Mouse (Mus musculus): ENCODE measurements around the gene Rapgef3.

The Rapgef3 gene

GRCm38 (mm10) chr15:97773108-97773507, 5.3 kb upstream of the Rapgef3 start:
- peak; percentile 45 for DNase-seq (ENCODE audit: low spot score)

- no peak for DNase-seq (ENCODE audit: low spot score)
These were observed 2.5 kb upstream of the Rapgef3 start for GRCm38 (mm10) chr15:97770280-97770679.

GRCm38 (mm10) chr15:97768192-97768591, 420 bp upstream of the Rapgef3 start:
- no peak for DNase-seq (ENCODE audit: low spot score)

- DNase-seq (ENCODE audit: low spot score) = no peak
These were observed 1.0 kb downstream of the Rapgef3 start for GRCm38 (mm10) chr15:97766594-97767279.

GRCm38 (mm10) chr15:97766194-97766593, 1.6 kb downstream of the Rapgef3 start:
- DNase-seq (ENCODE audit: low spot score) = no peak

- no peak for DNase-seq (ENCODE audit: low spot score)
These were observed 2.5 kb downstream of the Rapgef3 start for GRCm38 (mm10) chr15:97765090-97765794.

- DNase-seq (ENCODE audit: low spot score) = no peak
These were observed 3.2 kb downstream of the Rapgef3 start for GRCm38 (mm10) chr15:97764532-97764931.

- DNase-seq (ENCODE audit: low spot score) = no peak
These were observed 4.3 kb downstream of the Rapgef3 start for GRCm38 (mm10) chr15:97763256-97764049.

GRCm38 (mm10) chr15:97762733-97763132, 5.0 kb downstream of the Rapgef3 start:
- no peak for DNase-seq (ENCODE audit: low spot score)

GRCm38 (mm10) chr15:97761438-97761837, 6.3 kb downstream of the Rapgef3 start:
- no peak for DNase-seq (ENCODE audit: low spot score)

- no peak for DNase-seq (ENCODE audit: low spot score)
These were observed 6.8 kb downstream of the Rapgef3 start for GRCm38 (mm10) chr15:97760952-97761351.

GRCm38 (mm10) chr15:97760006-97760405, 7.8 kb downstream of the Rapgef3 start:
- DNase-seq (ENCODE audit: low spot score) = no peak

- no peak for DNase-seq (ENCODE audit: low spot score)
These were observed 12.4 kb downstream of the Rapgef3 start for GRCm38 (mm10) chr15:97755361-97755760.

- no peak for DNase-seq (ENCODE audit: low spot score)
These were observed 13.3 kb downstream of the Rapgef3 start for GRCm38 (mm10) chr15:97754476-97754875.

GRCm38 (mm10) chr15:97752491-97752890, 15.3 kb downstream of the Rapgef3 start:
- DNase-seq (ENCODE audit: low spot score) = no peak

- DNase-seq (ENCODE audit: low spot score) = no peak
These were observed 16.1 kb downstream of the Rapgef3 start for GRCm38 (mm10) chr15:97751676-97752075.

GRCm38 (mm10) chr15:97750697-97751096, 17.1 kb downstream of the Rapgef3 start:
- peak; percentile 68 for DNase-seq (ENCODE audit: low spot score)

- DNase-seq (ENCODE audit: low spot score) = no peak
These were observed 17.9 kb downstream of the Rapgef3 start for GRCm38 (mm10) chr15:97749841-97750240.

GRCm38 (mm10) chr15:97749397-97749796, 18.4 kb downstream of the Rapgef3 start:
- DNase-seq (ENCODE audit: low spot score) = no peak

GRCm38 (mm10) chr15:97748964-97749363, 18.8 kb downstream of the Rapgef3 start:
- DNase-seq (ENCODE audit: low spot score) = no peak

- no peak for DNase-seq (ENCODE audit: low spot score)
These were observed 19.5 kb downstream of the Rapgef3 start for GRCm38 (mm10) chr15:97748309-97748708.

GRCm38 (mm10) chr15:97747486-97747885, 20.3 kb downstream of the Rapgef3 start:
- DNase-seq (ENCODE audit: low spot score) = no peak

GRCm38 (mm10) chr15:97746748-97747147, 21.0 kb downstream of the Rapgef3 start:
- no peak for DNase-seq (ENCODE audit: low spot score)

Data from ovary, postnatal 36 days (tissue).